Mouse (Mus musculus): ENCODE results near the gene Dnajc4.

Gene Dnajc4

DNA sequence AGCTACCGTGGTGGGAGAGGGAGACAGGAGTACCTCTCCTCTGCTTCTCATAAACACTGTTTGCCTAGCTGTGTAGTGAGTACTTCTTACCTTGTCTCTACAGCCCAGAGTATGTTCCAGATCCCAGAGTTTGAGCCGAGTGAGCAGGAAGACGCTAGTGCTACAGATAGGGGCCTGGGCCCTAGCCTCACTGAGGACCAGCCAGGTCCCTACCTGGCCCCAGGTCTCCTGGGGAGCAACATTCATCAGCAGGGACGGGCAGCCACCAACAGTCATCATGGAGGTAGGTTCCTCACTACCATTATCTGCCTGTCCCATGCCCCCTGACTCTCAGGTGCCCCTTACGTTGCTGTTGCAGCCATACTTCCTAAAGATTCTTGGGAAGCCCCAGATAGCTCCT, 49.6 kb downstream of the Dnajc4 start:
- no peak for DNase-seq

DNA sequence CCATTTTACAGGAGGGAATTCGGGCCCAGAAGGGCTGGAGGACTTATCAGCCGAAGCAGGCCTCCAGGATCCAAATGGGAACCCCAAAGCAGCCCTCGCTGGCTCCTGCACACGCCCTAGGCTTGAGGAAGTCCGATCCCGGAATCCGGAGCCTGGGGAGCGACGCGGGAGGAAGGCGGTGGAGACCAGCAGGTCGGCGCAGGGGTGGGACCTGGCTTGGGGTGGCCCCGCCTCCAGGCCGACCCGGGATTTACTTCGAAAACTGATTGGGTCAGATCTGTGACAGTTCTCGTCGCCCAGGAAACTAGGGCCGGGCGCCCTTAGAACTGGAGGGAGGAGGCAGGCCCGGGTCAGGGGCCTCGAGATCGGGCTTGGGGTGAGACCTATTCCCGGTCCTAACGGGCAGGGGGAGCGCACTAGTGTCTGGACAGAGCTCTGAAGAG, 50.1 kb downstream of the Dnajc4 start, which contains the start of gene Gpr137:
Gpr137 (minus strand) TSS at position 232 of the 443 bp plus-strand sequence.
- peak; percentile 94 for DNase-seq

DNA sequence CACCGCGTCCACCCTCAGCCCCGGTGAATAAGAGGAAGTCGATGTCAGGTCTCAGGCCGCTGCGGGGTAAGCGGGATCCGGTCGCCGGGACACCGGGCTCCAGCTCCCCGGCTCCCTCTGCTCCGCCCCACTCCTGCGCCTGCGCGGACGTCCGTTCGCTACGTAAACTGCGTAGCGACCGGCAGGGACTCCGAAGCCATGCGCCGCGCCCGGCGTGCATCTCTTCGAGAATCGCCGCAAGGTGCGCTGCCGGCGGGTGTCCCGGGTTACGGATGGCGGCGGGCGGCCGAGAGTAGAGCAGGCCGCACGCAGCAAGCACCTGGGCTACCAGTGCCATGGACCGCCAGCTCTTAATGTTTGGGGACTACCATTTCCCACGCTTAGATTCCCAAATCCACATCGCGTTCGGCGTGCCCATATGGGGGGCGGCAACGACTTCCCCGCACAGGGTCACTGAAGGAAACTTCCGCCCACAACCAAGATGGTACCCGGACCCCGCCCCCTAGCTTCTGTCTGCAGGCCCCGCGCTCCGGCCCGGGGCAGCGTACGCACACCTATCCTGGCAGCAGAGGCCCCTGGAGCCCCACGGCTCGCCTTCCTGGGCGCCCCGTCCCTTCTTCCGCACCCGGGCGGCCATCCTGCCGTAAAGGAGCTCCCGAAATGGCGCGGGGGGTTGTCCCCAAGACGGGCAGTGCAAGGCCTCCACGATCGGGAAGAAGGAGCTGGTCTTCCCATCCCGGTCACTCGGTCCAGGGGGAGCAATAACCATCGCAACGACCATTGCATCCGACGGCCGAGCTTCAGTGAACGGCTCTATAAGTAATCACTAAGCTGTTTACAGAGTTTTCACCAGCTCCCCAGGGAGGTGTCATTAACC, 50.8 kb downstream of the Dnajc4 start, which contains the start of gene Bad:
Bad (plus strand) TSS at position 490 of the 877 bp plus-strand sequence.
- DNase-seq = peak; percentile 95

GRCm38 (mm10) chr19:6940396-6941351, 51.7 kb downstream of the Dnajc4 start:
- no peak for DNase-seq

GRCm38 (mm10) chr19:6939106-6940002, 53.0 kb downstream of the Dnajc4 start:
- no peak for DNase-seq
